Mouse (Mus musculus) MEL (cell line): ENCODE measurements at regions not wholly inside any gene's neighbourhood (a gene's known extent, or its start where the extent isn't known, plus 50 kb on each side); places are given as distances from the start of the nearest gene placed in this dataset.

Experiments used
- DNase-seq: peaks from one replicate; pipeline ENCODE4 v3.0.0; 2011; ENCODE audit warnings: low read depth, low spot score
- H3K27ac ChIP-seq: 2 replicates; pipeline ENCODE4 v1.5.1; 2012; ENCODE audit warnings: low read depth, mild to moderate bottlenecking, control low read depth, low read length, moderate library complexity; ENCODE audit not compliant: control insufficient read depth
- H3K27me3 ChIP-seq, 2 experiments: fragments of 150-350 bp in 1 of 2; sonication (generic) in 1 of 2; 2 replicates each; pipeline ENCODE4 v1.6.1; 2012; ENCODE audit warnings: low read length in 2 of 2, mild to moderate bottlenecking in 2 of 2, improper control_type of control experiment in 1 of 2, moderate library complexity in 1 of 2; ENCODE audit not compliant: insufficient read depth in 2 of 2, control insufficient read depth in 1 of 2
- H3K36me3 ChIP-seq, 2 experiments: 2 replicates each; pipeline ENCODE4 v1.6.1; 2012 to 2014; ENCODE audit warnings: low read length in 2 of 2, improper control_type of control experiment in 1 of 2, inconsistent platforms in 1 of 2, mild to moderate bottlenecking in 1 of 2; ENCODE audit not compliant: insufficient read depth in 2 of 2, control insufficient read depth in 1 of 2
- H3K4me1 ChIP-seq, 2 experiments: fragments of 150-350 bp in 1 of 2; sonication (generic) in 1 of 2; 2 replicates each; pipeline ENCODE4 v1.6.1; 2012; ENCODE audit warnings: low read length in 2 of 2, improper control_type of control experiment in 1 of 2, mild to moderate bottlenecking in 1 of 2; ENCODE audit not compliant: insufficient read depth in 2 of 2, control insufficient read depth in 1 of 2
- H3K4me3 ChIP-seq, 2 experiments: fragments of 150-350 bp in 1 of 2; sonication (generic) in 1 of 2; 2 replicates each; pipeline ENCODE4 v1.5.1; 2012; ENCODE audit warnings: low read depth in 2 of 2, low read length in 2 of 2, mild to moderate bottlenecking in 2 of 2, moderate library complexity in 2 of 2, control low read depth in 1 of 2, improper control_type of control experiment in 1 of 2; ENCODE audit not compliant: control insufficient read depth in 1 of 2, insufficient read depth in 1 of 2
- H3K79me2 ChIP-seq: 2 replicates; pipeline ENCODE4 v1.6.1; 2012; ENCODE audit warnings: mild to moderate bottlenecking, low read length, moderate library complexity; ENCODE audit not compliant: control insufficient read depth, poor library complexity, insufficient read depth
- H3K9ac ChIP-seq: 2 replicates; pipeline ENCODE4 v1.6.1; 2012; ENCODE audit warnings: low read depth, mild to moderate bottlenecking, control low read depth, low read length, moderate library complexity; ENCODE audit not compliant: control insufficient read depth, poor library complexity, severe bottlenecking
- H3K9me3 ChIP-seq: fragments of 150-350 bp; sonication (generic); replicated peaks from 2 replicates; pipeline ENCODE4 v1.6.1; 2012; ENCODE audit warnings: mild to moderate bottlenecking, low read length, improper control_type of control experiment, moderate library complexity; ENCODE audit not compliant: insufficient read depth
- BHLHE40 ChIP-seq: IDR thresholded peaks from 2 replicates; pipeline ENCODE4 v1.6.1; 2012; ENCODE audit warnings: low read depth, mild to moderate bottlenecking, inconsistent platforms, low read length, improper control_type of control experiment, borderline replicate concordance
- CHD2 ChIP-seq: IDR thresholded peaks from 2 replicates; pipeline ENCODE4 v1.6.1; 2011; ENCODE audit warnings: low read length, improper control_type of control experiment
- CTCF ChIP-seq, 3 experiments: IDR thresholded peaks in 2 of 3; conservative IDR thresholded peaks in 1 of 3; 2 replicates each; pipeline ENCODE4 v1.5.1; 2011 to 2012; ENCODE audit warnings: low read length in 3 of 3, low read depth in 2 of 3, mild to moderate bottlenecking in 2 of 3, improper control_type of control experiment in 1 of 3, inconsistent platforms in 1 of 3, mixed read lengths in 1 of 3, moderate library complexity in 1 of 3; ENCODE audit not compliant: control insufficient read depth in 1 of 3, insufficient read depth in 1 of 3, poor library complexity in 1 of 3, severe bottlenecking in 1 of 3
- E2F4 ChIP-seq: IDR thresholded peaks from 2 replicates; pipeline ENCODE4 v1.6.1; 2011; ENCODE audit warnings: low read depth, low read length, improper control_type of control experiment, borderline replicate concordance
- ELF1 ChIP-seq: IDR thresholded peaks from 2 replicates; pipeline ENCODE4 v1.6.1; 2014; ENCODE audit warnings: low read depth, mild to moderate bottlenecking, inconsistent platforms, low read length, improper control_type of control experiment, moderate library complexity
- EP300 ChIP-seq, 2 experiments: IDR thresholded peaks; 2 replicates each; pipeline ENCODE4 v1.6.1; 2011; ENCODE audit warnings: improper control_type of control experiment in 2 of 2, low read length in 2 of 2, low read depth in 1 of 2, mild to moderate bottlenecking in 1 of 2
- ETS1 ChIP-seq: IDR thresholded peaks from 2 replicates; pipeline ENCODE4 v1.6.1; 2012; ENCODE audit warnings: low read depth, mild to moderate bottlenecking, inconsistent platforms, low read length, improper control_type of control experiment, moderate library complexity
- GABPA ChIP-seq: IDR thresholded peaks from 2 replicates; pipeline ENCODE4 v1.6.1; 2012; ENCODE audit warnings: low read depth, mild to moderate bottlenecking, inconsistent platforms, low read length, improper control_type of control experiment, moderate library complexity
- GATA1 ChIP-seq: IDR thresholded peaks from 2 replicates; pipeline ENCODE4 v1.6.1; 2011; ENCODE audit warnings: low read depth, low read length, improper control_type of control experiment
- HCFC1 ChIP-seq: IDR thresholded peaks from 2 replicates; pipeline ENCODE4 v1.6.1; 2012; ENCODE audit warnings: low read depth, mild to moderate bottlenecking, inconsistent platforms, low read length, improper control_type of control experiment, moderate library complexity
- JUND ChIP-seq: IDR thresholded peaks from 2 replicates; pipeline ENCODE4 v1.6.1; 2011; ENCODE audit warnings: low read depth, mild to moderate bottlenecking, improper control_type of control experiment, low read length
- MAX ChIP-seq: IDR thresholded peaks from 2 replicates; pipeline ENCODE4 v1.6.1; 2011; ENCODE audit warnings: low read length, improper control_type of control experiment
- MEF2A ChIP-seq: IDR thresholded peaks from 2 replicates; pipeline ENCODE4 v1.6.1; 2014; ENCODE audit warnings: low read depth, mild to moderate bottlenecking, inconsistent platforms, low read length, improper control_type of control experiment; ENCODE audit not compliant: poor library complexity, insufficient replicate concordance, severe bottlenecking; ENCODE audit errors: extremely low read depth
- MXI1 ChIP-seq: IDR thresholded peaks from 2 replicates; pipeline ENCODE4 v1.6.1; 2011; ENCODE audit warnings: mild to moderate bottlenecking, low read depth, low read length, improper control_type of control experiment
- MYB ChIP-seq: IDR thresholded peaks from 2 replicates; pipeline ENCODE4 v1.6.1; 2011; ENCODE audit warnings: mild to moderate bottlenecking, low read depth, low read length, improper control_type of control experiment
- MYC ChIP-seq: IDR thresholded peaks from 2 replicates; pipeline ENCODE4 v1.6.1; 2011; ENCODE audit warnings: low read depth, mild to moderate bottlenecking, low read length, improper control_type of control experiment, moderate library complexity
- NELFE ChIP-seq: IDR thresholded peaks from 2 replicates; pipeline ENCODE4 v1.6.1; 2011; ENCODE audit warnings: low read depth, low read length, improper control_type of control experiment
- NRF1 ChIP-seq: IDR thresholded peaks from 2 replicates; pipeline ENCODE4 v1.6.1; 2014; ENCODE audit warnings: low read depth, mild to moderate bottlenecking, inconsistent platforms, low read length, improper control_type of control experiment, moderate library complexity; ENCODE audit not compliant: poor library complexity, insufficient read depth, severe bottlenecking
- POLR2AphosphoS2 ChIP-seq: IDR thresholded peaks from 2 replicates; pipeline ENCODE4 v1.6.1; 2011; ENCODE audit warnings: low read length, improper control_type of control experiment
- POLR2AphosphoS5 ChIP-seq: IDR thresholded peaks from 2 replicates; pipeline ENCODE4 v1.6.1; 2012; ENCODE audit warnings: low read depth, borderline replicate concordance, mild to moderate bottlenecking, inconsistent platforms, low read length, moderate library complexity, mixed read lengths
- RAD21 ChIP-seq: IDR thresholded peaks from 2 replicates; pipeline ENCODE4 v1.6.1; 2011; ENCODE audit warnings: mild to moderate bottlenecking, low read depth, low read length, improper control_type of control experiment
- SIN3A ChIP-seq: IDR thresholded peaks from 2 replicates; pipeline ENCODE4 v1.6.1; 2012; ENCODE audit warnings: low read length, improper control_type of control experiment, inconsistent platforms
- TAL1 ChIP-seq: IDR thresholded peaks from 2 replicates; pipeline ENCODE4 v1.6.1; 2012; ENCODE audit warnings: mild to moderate bottlenecking, inconsistent platforms, low read length, moderate library complexity, mixed read lengths
- TBP ChIP-seq: IDR thresholded peaks from 2 replicates; pipeline ENCODE4 v1.8.0; 2011; ENCODE audit warnings: low read depth, low read length, improper control_type of control experiment
- TCF12 ChIP-seq: IDR thresholded peaks from 2 replicates; pipeline ENCODE4 v1.6.1; 2014; ENCODE audit warnings: low read depth, mild to moderate bottlenecking, inconsistent platforms, low read length, improper control_type of control experiment, moderate library complexity
- USF1 ChIP-seq: IDR thresholded peaks from 2 replicates; pipeline ENCODE4 v1.6.1; 2014; ENCODE audit warnings: low read depth, mild to moderate bottlenecking, inconsistent platforms, low read length, improper control_type of control experiment, moderate library complexity
- USF2 ChIP-seq, 2 experiments: IDR thresholded peaks; 2 replicates each; pipeline ENCODE4 v1.6.1; 2011 to 2012; ENCODE audit warnings: improper control_type of control experiment in 2 of 2, low read length in 2 of 2, borderline replicate concordance in 1 of 2, inconsistent platforms in 1 of 2, low read depth in 1 of 2, mild to moderate bottlenecking in 1 of 2; ENCODE audit not compliant: insufficient read depth in 1 of 2
- ZC3H11A ChIP-seq: IDR thresholded peaks from 2 replicates; pipeline ENCODE4 v1.6.1; 2012; ENCODE audit warnings: low read depth, mild to moderate bottlenecking, inconsistent platforms, low read length, improper control_type of control experiment
- ZKSCAN1 ChIP-seq: IDR thresholded peaks from 2 replicates; pipeline ENCODE4 v1.6.1; 2012; ENCODE audit warnings: low read depth, mild to moderate bottlenecking, inconsistent platforms, low read length, improper control_type of control experiment, moderate library complexity
- ZMIZ1 ChIP-seq: IDR thresholded peaks from 2 replicates; pipeline ENCODE4 v1.6.1; 2012; ENCODE audit warnings: low read depth, mild to moderate bottlenecking, inconsistent platforms, low read length, improper control_type of control experiment, moderate library complexity

- Histone ChIP-seq H3K79me2 (no peaks in the 10 kb centered on the region), H3K9me3 (no peaks in the 10 kb centered on the region), H3K4me3 (no peak overlapping the region), H3K9ac (no peak overlapping the region), H3K36me3 (peaks cover 0 to 7% of the 10 kb centered on the region in 2 experiments; a peak in 2 of 4 replicates), H3K4me1 (peaks cover 2 to 15% of the 10 kb centered on the region in 2 experiments; a peak in 3 of 4 replicates), H3K27me3 (peaks cover 0 to 2% of the 10 kb centered on the region in 2 experiments; a peak in 1 of 4 replicates), H3K27ac (no peak overlapping the region)
- DNase-seq, result peak; percentile 58
- 0 out of 2 replicates have a peak, but pooled peaks have one; percentile 22 for TF ChIP-seq MYC
- TF ChIP-seq MXI1, result no peak
- peak in 1 of 2 experiments; percentile 29; a peak in 1 of 4 replicates for TF ChIP-seq EP300 (IDR thresholded peaks at IDR 0.05; ENCODE audit: low read depth in 1 of 2, low read length in 2 of 2)
- 0 out of 2 replicates have a peak, but pooled peaks have one; percentile 32 for TF ChIP-seq ETS1
- no peak for TF ChIP-seq TBP
- no peak for TF ChIP-seq ZC3H11A
- TF ChIP-seq ZMIZ1, result no peak
- TF ChIP-seq ZKSCAN1, result no peak
Measured at GRCm38 (mm10) chr5:148805030-148805429, 124.1 kb downstream of the Katnal1 start.

GRCm38 (mm10) chr5:148803772-148804171, 125.3 kb downstream of the Katnal1 start:
- Histone ChIP-seq H3K36me3 (peaks cover 0 to 7% of the 10 kb centered on the region in 2 experiments; a peak in 2 of 4 replicates), H3K4me1 (peaks cover 2 to 12% of the 10 kb centered on the region in 2 experiments; a peak in 3 of 4 replicates), H3K9me3 (no peaks in the 10 kb centered on the region), H3K27me3 (peaks cover 0 to 2% of the 10 kb centered on the region in 2 experiments; a peak in 1 of 4 replicates), H3K27ac (no peak overlapping the region), H3K4me3 (no peak overlapping the region), H3K79me2 (no peaks in the 10 kb centered on the region), H3K9ac (no peak overlapping the region)
- DNase-seq, result no peak
- TF ChIP-seq MAX (peak; percentile 58; the same call in 1 of the 2 replicates), GABPA (no peak), JUND (no peak), MYB (no peak), BHLHE40 (peak; percentile 66; the same call in 1 of the 2 replicates), TBP (no peak), RAD21 (no peak), CHD2 (no peak), CTCF (IDR thresholded peaks at IDR 0.05 in 2 of 3, conservative IDR thresholded peaks at IDR 0.05 in 1 of 3; ENCODE audit: control insufficient read depth in 1 of 3, insufficient read depth in 1 of 3, low read depth in 2 of 3, low read length in 3 of 3, poor library complexity in 1 of 3, severe bottlenecking in 1 of 3) (no peak), NRF1 (no peak), SIN3A (no peak), MYC (0 out of 2 replicates have a peak, but pooled peaks have one; percentile 55), ELF1 (0 out of 2 replicates have a peak, but pooled peaks have one; percentile 27), TCF12 (no peak), EP300 (IDR thresholded peaks at IDR 0.05; ENCODE audit: low read depth in 1 of 2, low read length in 2 of 2) (no peak), E2F4 (no peak), HCFC1 (no peak), POLR2AphosphoS5 (no peak), MEF2A (no peak), GATA1 (peak; percentile 43; the same call in 1 of the 2 replicates), USF2 (IDR thresholded peaks at IDR 0.05; ENCODE audit: borderline replicate concordance in 1 of 2, insufficient read depth in 1 of 2, low read depth in 1 of 2, low read length in 2 of 2) (0 out of 4 replicates have a peak, but pooled peaks of 1 of the 2 experiments have one; percentile 30), NELFE (no peak), POLR2AphosphoS2 (no peak), TAL1 (no peak), ZMIZ1 (no peak), MXI1 (no peak), USF1 (peak; percentile 86)
